Mouse (Mus musculus) embryonic facial prominence, embryonic 14.5 days (tissue): ENCODE measurements around the gene Bcl7a. TPM values are rescaled to one million over a fixed set of nuclear protein-coding genes. Genes with fewer than 3 reads are reported as not detected.

Experiments
- ATAC-seq: fragments of 200-750 bp; cut with Nextera tagmentation; 2 replicates; pipeline ENCODE4 v1.8.0; 2017; ENCODE audit warnings: low read depth, moderate number of reproducible peaks, moderate TSS enrichment
- DNase-seq: peaks from one replicate; pipeline ENCODE4 v3.0.0-alpha.2; 2015; ENCODE audit warnings: low spot score
- H3K27ac ChIP-seq: fragments of 300-500 bp; sonication (generic); replicated peaks from 2 replicates; pipeline ENCODE4 v1.5.1; 2014; ENCODE audit warnings: low read depth, mild to moderate bottlenecking, low read length, moderate library complexity
- H3K27me3 ChIP-seq: fragments of 300-500 bp; sonication (generic); replicated peaks from 2 replicates; pipeline ENCODE4 v1.6.1; 2014; ENCODE audit warnings: low read length; ENCODE audit not compliant: control insufficient read depth, insufficient read depth
- H3K36me3 ChIP-seq: fragments of 300-500 bp; sonication (generic); 2 replicates; pipeline ENCODE4 v1.6.1; 2014; ENCODE audit warnings: low read length, mixed read lengths; ENCODE audit not compliant: control insufficient read depth, insufficient read depth
- H3K4me1 ChIP-seq: fragments of 300-500 bp; sonication (generic); 2 replicates; pipeline ENCODE4 v1.6.1; 2014; ENCODE audit warnings: antibody characterized with exemption, low read length; ENCODE audit not compliant: control insufficient read depth, insufficient read depth
- H3K4me2 ChIP-seq: fragments of 300-500 bp; sonication (generic); 2 replicates; pipeline ENCODE4 v1.6.1; 2014; ENCODE audit warnings: low read depth, mild to moderate bottlenecking, low read length, moderate library complexity, mixed read lengths
- H3K4me3 ChIP-seq: fragments of 300-500 bp; sonication (generic); 2 replicates; pipeline ENCODE4 v1.5.1; 2014; ENCODE audit warnings: low read depth, mild to moderate bottlenecking, low read length
- H3K9ac ChIP-seq: fragments of 300-500 bp; sonication (generic); 2 replicates; pipeline ENCODE4 v1.6.1; 2014; ENCODE audit warnings: low read depth, mild to moderate bottlenecking, low read length, moderate library complexity, mixed read lengths
- H3K9me3 ChIP-seq: fragments of 300-500 bp; sonication (generic); 2 replicates; pipeline ENCODE4 v1.6.1; 2016; ENCODE audit warnings: low read length; ENCODE audit not compliant: control insufficient read depth
- WGBS: fragments of 180-500 bp; shearing (Covaris S2); extraction: QIAGEN DNeasy Blood & Tissue Kit; methylation state at CpG from one replicate; pipeline ENCODE4 v1.1.7; 2014; 5-methylcytosine and 5-hydroxymethylcytosine counted together
- polyA plus RNA-seq: library from polyadenylated mRNA; unstranded; fragments of >200 nt; fragmentation: Nextera tagmentation; extraction: Ambion mirVana; gene quantifications from 2 replicates; pipeline ENCODE4 v1.2.1, GENCODE M21; 2014

Bcl7a gene
- polyA plus RNA-seq, 1 experiment from 2014 or later = 19.1 TPM

GRCm38 (mm10) chr5:123408176-123408575, 64.5 kb downstream of the Bcl7a start:
- peaks cover 11% of the 10 kb centered on the region for H3K36me3 ChIP-seq
- no peak overlapping the region for H3K9ac ChIP-seq
- no peak overlapping the region for H3K27ac ChIP-seq
- no peak for ATAC-seq
- H3K4me2 ChIP-seq = no peak overlapping the region
- WGBS = 72% methylated on average over 3 of the region's 3 CpGs
- no peaks in the 10 kb centered on the region for H3K4me1 ChIP-seq
- no peaks in the 10 kb centered on the region for H3K27me3 ChIP-seq
- no peak overlapping the region for H3K4me3 ChIP-seq
- DNase-seq = no peak
- H3K9me3 ChIP-seq = no peaks in the 10 kb centered on the region

GRCm38 (mm10) chr5:123412193-123412592, 68.6 kb downstream of the Bcl7a start:
- Histone ChIP-seq H3K4me2 (no peak overlapping the region), H3K9ac (no peak overlapping the region), H3K4me3 (no peak overlapping the region), H3K9me3 (no peaks in the 10 kb centered on the region), H3K4me1 (peaks cover 2% of the 10 kb centered on the region; the same call in 1 of the 2 replicates), H3K36me3 (peaks cover 11% of the 10 kb centered on the region), H3K27ac (no peak overlapping the region), H3K27me3 (no peaks in the 10 kb centered on the region)
- ATAC-seq (no peak), DNase-seq (no peak)
- 82% methylated on average over 4 of the region's 4 CpGs for WGBS

GRCm38 (mm10) chr5:123413866-123414363, 70.3 kb downstream of the Bcl7a start:
- no peaks in the 10 kb centered on the region for H3K9me3 ChIP-seq
- H3K27ac ChIP-seq = no peak overlapping the region
- no peak overlapping the region for H3K4me2 ChIP-seq
- peaks cover 3% of the 10 kb centered on the region; the same call in 1 of the 2 replicates for H3K4me1 ChIP-seq
- no peaks in the 10 kb centered on the region for H3K27me3 ChIP-seq
- H3K9ac ChIP-seq = no peak overlapping the region
- DNase-seq (no peak), ATAC-seq (no peak)
- peaks cover 11% of the 10 kb centered on the region for H3K36me3 ChIP-seq
- H3K4me3 ChIP-seq = no peak overlapping the region
- 87% methylated on average over 2 of the region's 2 CpGs for WGBS

GRCm38 (mm10) chr5:123416149-123416548, 72.5 kb downstream of the Bcl7a start:
- no peak overlapping the region for H3K4me2 ChIP-seq
- no peak for ATAC-seq

GRCm38 (mm10) chr5:123416566-123417518, 73.2 kb downstream of the Bcl7a start:
- no peak overlapping the region for H3K27ac ChIP-seq
- H3K9me3 ChIP-seq = no peaks in the 10 kb centered on the region
- H3K4me3 ChIP-seq = no peak overlapping the region
- H3K27me3 ChIP-seq = no peaks in the 10 kb centered on the region
- H3K9ac ChIP-seq = no peak overlapping the region
- H3K4me1 ChIP-seq = peaks cover 12% of the 10 kb centered on the region
- no peak overlapping the region for H3K4me2 ChIP-seq
- 62% methylated on average over 8 of the region's 8 CpGs for WGBS
- no peaks in the 10 kb centered on the region for H3K36me3 ChIP-seq
- ATAC-seq (no peak), DNase-seq (no peak)

More at GRCm38 (mm10) chr5:123416149-123416548, 72.5 kb downstream of the Bcl7a start:
- Histone ChIP-seq H3K4me1 (peaks cover 12% of the 10 kb centered on the region), H3K4me3 (no peak overlapping the region), H3K9ac (no peak overlapping the region), H3K27me3 (no peaks in the 10 kb centered on the region), H3K27ac (no peak overlapping the region), H3K9me3 (no peaks in the 10 kb centered on the region), H3K36me3 (0 out of 2 replicates have a peak, but pooled peaks cover 2% of the 10 kb centered on the region)
- WGBS = 88% methylated on average over 3 of the region's 3 CpGs
- DNase-seq = no peak

GRCm38 (mm10) chr5:123423885-123424284, 80.3 kb downstream of the Bcl7a start:
- DNase-seq (peak; percentile 56), ATAC-seq (no peak)
- H3K27ac ChIP-seq = no peak overlapping the region
- H3K4me2 ChIP-seq = no peak overlapping the region
- H3K36me3 ChIP-seq = no peaks in the 10 kb centered on the region
- H3K4me1 ChIP-seq = peaks cover 8% of the 10 kb centered on the region
- H3K9me3 ChIP-seq = 0 out of 2 replicates have a peak, but pooled peaks cover 4% of the 10 kb centered on the region
- H3K4me3 ChIP-seq = no peak overlapping the region
- H3K27me3 ChIP-seq = no peaks in the 10 kb centered on the region
- 55% methylated on average over 2 of the region's 2 CpGs for WGBS
- no peak overlapping the region for H3K9ac ChIP-seq

Other genes starting within 250 kb of the Bcl7a start
- 4.1 and 5.2 TPM in 2 replicates for gene Rhof, start 211.1 kb upstream of the Bcl7a start, polyA plus RNA-seq
- 9.8 and 9.9 TPM in 2 replicates for gene Setd1b, start 201.6 kb upstream of the Bcl7a start, polyA plus RNA-seq
- gene Psmd9, start 174.4 kb upstream of the Bcl7a start, polyA plus RNA-seq = 49.5 and 58.1 TPM in 2 replicates
- not detected in 2 replicates for gene Hpd, start 161.1 kb upstream of the Bcl7a start, polyA plus RNA-seq
- gene Wdr66, start 91.7 kb upstream of the Bcl7a start, polyA plus RNA-seq = 2.5 and 3.2 TPM in 2 replicates
- gene Mlxip, start 51.0 kb downstream of the Bcl7a start, polyA plus RNA-seq = 17.7 and 18.8 TPM in 2 replicates
- gene Lrrc43, start 145.5 kb downstream of the Bcl7a start, polyA plus RNA-seq = 0.20 and 0.61 TPM in 2 replicates
- gene Il31, start 145.7 kb downstream of the Bcl7a start, polyA plus RNA-seq = not detected in 2 replicates
- 0.45 and 0.86 TPM in 2 replicates for gene B3gnt4, start 166.6 kb downstream of the Bcl7a start, polyA plus RNA-seq
- gene Diablo, start 180.3 kb downstream of the Bcl7a start, polyA plus RNA-seq = 106 and 118 TPM in 2 replicates
- gene Gm49027, start 181.7 kb downstream of the Bcl7a start, polyA plus RNA-seq = 4.5 and 6.0 TPM in 2 replicates
- 23.8 and 30.2 TPM in 2 replicates for gene Vps33a, start 229.2 kb downstream of the Bcl7a start, polyA plus RNA-seq